Comparison of ENCODE assay signal across 8 mouse cellular contexts in the genomic region with DNA sequence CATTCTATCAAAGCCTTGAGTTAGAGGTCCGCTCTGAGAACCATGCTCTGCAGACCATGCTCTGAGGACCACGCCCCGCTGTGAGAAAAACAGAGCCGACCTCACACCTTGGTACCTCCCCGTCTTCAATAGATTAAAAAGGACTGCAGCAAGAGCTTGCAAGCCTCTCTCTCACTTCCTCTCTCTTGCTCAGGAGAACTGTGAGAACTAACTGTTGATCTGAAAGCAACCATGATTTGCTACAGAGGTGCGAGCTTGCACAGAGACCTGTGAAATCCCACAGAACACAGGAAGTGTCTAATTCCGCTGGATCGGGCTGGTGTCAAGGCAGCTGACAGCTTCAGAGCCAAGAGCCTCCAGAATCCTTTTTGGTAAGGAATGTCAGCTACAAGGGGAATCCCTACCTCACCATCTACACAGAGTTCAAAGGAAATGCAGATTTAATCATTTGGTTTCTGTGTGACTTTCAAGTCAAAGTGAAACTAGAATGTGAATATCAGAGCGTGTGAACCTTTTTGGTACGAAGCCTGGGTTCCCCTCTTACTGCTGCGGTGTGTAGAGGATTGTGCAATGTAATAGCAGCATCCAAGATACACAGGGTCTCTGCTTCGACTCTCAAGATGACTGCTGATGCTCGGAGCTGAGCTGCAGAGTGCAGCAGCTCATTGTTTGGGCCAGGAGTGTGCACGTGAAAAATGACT.
DNase-seq lines count a peak whose midpoint lies in the region; ATAC-seq and TF ChIP-seq lines count a peak whose summit lies in the region.
"Had no signal": no experiment of that assay in that cellular context is flagged by ENCODE, and none has a peak within 500 bp of the region (broad histone marks: within the 10 kb centered on the region; RNA-seq: fewer than 3 reads in every experiment).

No protein-coding gene starts in this region.

- TF ChIP-seq POLR2A in small intestine, adult 2 months (IDR thresholded peaks at IDR 0.05; ENCODE audit: low read depth, low read length): no peak

- peak overlapping the region; percentile 70 for H3K27ac ChIP-seq in small intestine, adult 2 months (ENCODE audit: insufficient read depth, low read depth, low read length)
- H3K27ac ChIP-seq: neural tube, embryonic 12.5 days had no signal

- no peaks in the 10 kb centered on the region for H3K27me3 ChIP-seq in small intestine, adult 2 months (ENCODE audit: control insufficient read depth, insufficient read depth, low read length)
- H3K27me3 ChIP-seq: neural tube, embryonic 12.5 days had no signal

- H3K36me3 ChIP-seq in small intestine, adult 2 months (ENCODE audit: control insufficient read depth, insufficient read depth, low read length): no peaks in the 10 kb centered on the region
- H3K36me3 ChIP-seq: neural tube, embryonic 12.5 days had no signal

- WGBS in small intestine, adult 2 months: 60% methylated on average over 14 of the region's 14 CpGs

- no peak for ATAC-seq in cerebellum, adult (ENCODE audit: insufficient number of reproducible peaks, low FRiP score, low TSS enrichment)

- H3K4me3 ChIP-seq in small intestine, adult 2 months (ENCODE audit: low read depth, low read length): peak overlapping the region; percentile 53
- H3K4me3 ChIP-seq: neural tube, embryonic 12.5 days had no signal

- H3K4me1 ChIP-seq in small intestine, adult 2 months (ENCODE audit: control insufficient read depth, insufficient read depth, insufficient read length, low read length): peaks cover 1% of the 10 kb centered on the region; the same call in 1 of the 2 replicates

- no peak for TF ChIP-seq CTCF in small intestine, adult 2 months (IDR thresholded peaks at IDR 0.05; ENCODE audit: extremely low read depth, insufficient read length, insufficient replicate concordance, low read depth, low read length)

- DNase-seq in CD8-positive naive resting alpha-beta T cell, adult 2 months (ENCODE audit: low read depth in 2 of 2, low spot score in 2 of 2): peak; percentile 71 to 74
- peak; percentile 43 for DNase-seq in ZHBTc4 (ENCODE audit: low read depth, low spot score)
- DNase-seq in kidney, postnatal 10 days: peak; percentile 17
- DNase-seq in right cerebral cortex, adult 18-20 months: no peak
- no peak for DNase-seq in cerebellum, postnatal 10 days

Comparison
In these comparisons a context has a peak if more than half of its experiments do, and no peak if none do; other contexts are left out.
1. DNase-seq: peak in CD8-positive naive resting alpha-beta T cell, adult 2 months (2 of 2), ZHBTc4 (single experiment) and kidney, postnatal 10 days (single experiment); none in right cerebral cortex, adult 18-20 months (single experiment) and cerebellum, postnatal 10 days (0 of 2).